Mouse (Mus musculus) layer of hippocampus, adult 9-10 months (tissue): Measurements from ENCODE around the gene Ugt1a2.

Source experiments
- DNase-seq: peaks from one replicate; pipeline ENCODE4 v3.0.0; 2022; ENCODE audit warnings: low spot score

The Ugt1a2 gene

GRCm38 (mm10) chr1:88258881-88259642 lies 58.7 kb downstream of the Ugt1a2 start:
- no peak for DNase-seq

- no peak for DNase-seq
Measured at GRCm38 (mm10) chr1:88259643-88260024, 59.2 kb downstream of the Ugt1a2 start.

- no peak for DNase-seq
Measured at GRCm38 (mm10) chr1:88260114-88260513, 59.7 kb downstream of the Ugt1a2 start.

- no peak for DNase-seq
Measured at GRCm38 (mm10) chr1:88260604-88261377, 60.4 kb downstream of the Ugt1a2 start.

GRCm38 (mm10) chr1:88261706-88262105 lies 61.3 kb downstream of the Ugt1a2 start:
- DNase-seq = no peak

GRCm38 (mm10) chr1:88262255-88262654 lies 61.9 kb downstream of the Ugt1a2 start:
- no peak for DNase-seq

GRCm38 (mm10) chr1:88262961-88263360 lies 62.6 kb downstream of the Ugt1a2 start:
- DNase-seq = no peak

GRCm38 (mm10) chr1:88263778-88264177 lies 63.4 kb downstream of the Ugt1a2 start:
- DNase-seq = no peak

- DNase-seq = no peak
Measured at GRCm38 (mm10) chr1:88264237-88264868, 64.0 kb downstream of the Ugt1a2 start.

GRCm38 (mm10) chr1:88264869-88265240 lies 64.5 kb downstream of the Ugt1a2 start:
- DNase-seq = no peak

GRCm38 (mm10) chr1:88266123-88266522 lies 65.7 kb downstream of the Ugt1a2 start:
- DNase-seq = no peak

- DNase-seq = no peak
Measured at GRCm38 (mm10) chr1:88267489-88267888, 67.1 kb downstream of the Ugt1a2 start.

- DNase-seq = no peak
Measured at GRCm38 (mm10) chr1:88268070-88268469, 67.7 kb downstream of the Ugt1a2 start.
